Mouse (Mus musculus): ENCODE results near the gene Fam84b. TPM values are rescaled to one million over a fixed set of nuclear protein-coding genes. Genes with fewer than 3 reads are reported as not detected.
A peak's percentile ranks its signal among the peaks of the same experiment; 100 is the strongest.

Gene Fam84b
- polyA plus RNA-seq, 1 experiment from 2014 or later = 23.8 TPM

DNA sequence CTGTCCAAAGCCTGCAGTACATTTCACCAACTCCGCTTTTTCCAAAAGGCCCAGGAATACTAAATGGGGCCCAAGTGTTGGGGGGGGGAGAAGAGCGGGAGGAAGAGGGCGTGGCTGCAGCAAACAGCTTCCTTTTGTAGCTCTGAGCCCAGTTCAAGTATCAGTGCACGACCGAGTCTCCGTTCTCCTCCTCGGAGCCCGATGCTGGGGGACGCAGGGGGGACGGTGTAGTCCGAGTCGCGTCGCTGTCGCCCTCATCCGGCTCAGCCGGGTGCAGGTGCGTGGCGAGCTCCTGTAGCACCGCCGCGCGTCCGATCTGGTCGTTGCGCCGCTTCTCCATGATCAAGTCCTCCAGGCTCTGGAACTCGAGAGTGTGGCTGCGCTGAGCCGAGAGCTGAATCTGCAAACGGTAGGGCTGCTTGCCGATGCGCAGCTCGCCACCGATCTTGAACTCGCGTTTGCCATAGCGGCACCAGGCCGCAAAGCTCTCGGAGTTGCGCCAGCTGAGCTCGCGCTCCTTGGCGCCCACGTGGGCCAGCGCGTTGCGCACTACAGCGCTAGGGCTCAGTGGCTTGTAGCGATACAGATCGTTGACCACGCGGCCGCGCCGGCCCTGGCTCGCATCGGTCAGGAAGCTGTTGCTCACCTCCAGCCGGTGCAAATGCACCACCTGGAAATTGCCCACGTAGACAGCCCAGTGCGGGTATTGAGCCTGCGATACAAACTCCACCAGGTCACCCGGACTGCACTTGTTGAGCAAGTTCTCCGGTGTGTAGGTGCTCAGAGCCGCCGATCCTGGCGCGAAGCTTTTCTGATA is 30.6 kb downstream of the Fam84b start:
- no peaks in the 10 kb centered on the region for H3K9me3 ChIP-seq (replicated peaks; ENCODE audit: low read length)
- peak overlapping the region; percentile 96 for H3K27ac ChIP-seq
- DNase-seq (ENCODE audit: low spot score) (peak; percentile 74), ATAC-seq (replicated peaks; ENCODE audit: low FRiP score, low read depth) (peak; percentile 71)
- peak overlapping the region; percentile 85 for H3K4me3 ChIP-seq (replicated peaks; ENCODE audit: low read depth, low read length)
- TF ChIP-seq CTCF (IDR thresholded peaks at IDR 0.05; ENCODE audit: low read depth) = peak; percentile 56
- WGBS = under 1% methylated on average over 68 of the region's 68 CpGs
- peak overlapping the region; percentile 99 for H3K4me2 ChIP-seq (ENCODE audit: low read length)
- no peaks in the 10 kb centered on the region for H3K27me3 ChIP-seq (ENCODE audit: insufficient read depth, low read length)
- 0 out of 2 replicates have a peak, but pooled peaks cover 9% of the 10 kb centered on the region for H3K4me1 ChIP-seq (replicated peaks; ENCODE audit: insufficient read depth, low read length)
- H3K9ac ChIP-seq (ENCODE audit: low read depth, low read length) = peak overlapping the region; percentile 86
- H3K36me3 ChIP-seq (ENCODE audit: insufficient read depth, low read length) = no peaks in the 10 kb centered on the region

DNA sequence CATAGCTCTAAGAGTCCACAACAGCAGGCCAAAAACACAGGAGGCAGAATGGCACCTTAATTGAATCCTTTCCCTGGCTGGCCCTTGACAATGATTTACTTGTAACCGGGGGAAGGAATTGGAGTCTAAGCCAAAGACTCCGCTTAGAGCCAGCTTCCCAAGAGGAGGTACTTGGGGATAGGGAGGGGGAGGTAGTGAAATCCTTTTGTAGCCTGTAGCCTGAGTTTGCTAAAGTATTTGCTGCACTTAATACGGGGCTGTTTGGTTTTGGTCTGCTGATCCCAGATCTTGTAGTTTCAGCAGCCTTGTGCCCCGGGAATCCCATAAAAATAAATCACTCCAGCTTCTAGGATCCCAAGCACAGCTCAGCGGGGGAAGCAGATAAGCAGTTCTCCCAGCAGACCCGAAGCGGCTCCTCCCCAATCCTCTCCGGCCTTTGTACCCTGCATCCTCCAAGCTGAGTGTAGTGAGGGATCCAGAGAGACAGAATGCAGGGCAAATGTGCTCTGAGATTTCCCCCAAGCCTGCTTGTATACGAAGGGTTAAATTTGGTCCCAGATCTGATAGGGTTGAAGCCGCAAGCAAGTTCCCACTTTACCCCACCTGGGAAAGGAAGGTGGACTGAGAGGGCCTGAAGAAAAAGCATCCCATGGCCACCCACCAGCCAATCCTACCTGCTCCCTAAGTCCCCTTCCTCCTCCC is 31.3 kb downstream of the Fam84b start:
- Histone ChIP-seq H3K9ac (ENCODE audit: low read depth, low read length) (peak overlapping the region; percentile 86; the same call in 1 of the 2 replicates), H3K27ac (peak overlapping the region; percentile 96), H3K27me3 (ENCODE audit: insufficient read depth, low read length) (no peaks in the 10 kb centered on the region), H3K4me2 (ENCODE audit: low read length) (peak overlapping the region; percentile 99), H3K4me1 (replicated peaks; ENCODE audit: insufficient read depth, low read length) (0 out of 2 replicates have a peak, but pooled peaks cover 9% of the 10 kb centered on the region), H3K36me3 (ENCODE audit: insufficient read depth, low read length) (no peaks in the 10 kb centered on the region), H3K4me3 (replicated peaks; ENCODE audit: low read depth, low read length) (peak overlapping the region; percentile 85), H3K9me3 (replicated peaks; ENCODE audit: low read length) (no peaks in the 10 kb centered on the region)
- WGBS = 5% methylated on average over 10 of the region's 10 CpGs
- DNase-seq (ENCODE audit: low spot score) (peak; percentile 84), ATAC-seq (replicated peaks; ENCODE audit: low FRiP score, low read depth) (peak; percentile 38)
- TF ChIP-seq CTCF (IDR thresholded peaks at IDR 0.05; ENCODE audit: low read depth) = no peak

DNA sequence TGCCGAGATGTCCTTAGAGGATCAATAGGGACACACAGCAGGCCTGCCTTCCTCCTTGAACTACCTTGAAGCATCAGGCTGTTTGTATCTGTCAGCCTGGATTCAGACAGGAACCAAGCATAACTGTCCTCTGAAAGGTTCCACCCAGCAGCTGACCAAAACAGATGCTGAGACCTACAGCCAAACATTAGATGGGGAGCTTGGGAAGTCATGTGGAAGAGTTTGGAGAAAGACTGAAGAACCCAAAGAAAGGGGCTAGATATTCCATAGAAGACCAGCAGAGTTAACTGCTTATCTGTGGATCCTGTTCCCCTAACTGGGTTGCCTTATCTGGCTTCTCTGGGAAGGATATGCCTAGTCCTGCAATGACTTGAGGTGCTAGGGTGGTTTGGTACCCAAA is 35.1 kb downstream of the Fam84b start:
- Histone ChIP-seq H3K9me3 (replicated peaks; ENCODE audit: low read length) (no peaks in the 10 kb centered on the region), H3K27me3 (ENCODE audit: insufficient read depth, low read length) (no peaks in the 10 kb centered on the region), H3K9ac (ENCODE audit: low read depth, low read length) (no peak overlapping the region), H3K4me3 (replicated peaks; ENCODE audit: low read depth, low read length) (no peak overlapping the region), H3K4me1 (replicated peaks; ENCODE audit: insufficient read depth, low read length) (0 out of 2 replicates have a peak, but pooled peaks cover 7% of the 10 kb centered on the region), H3K36me3 (ENCODE audit: insufficient read depth, low read length) (no peaks in the 10 kb centered on the region), H3K4me2 (ENCODE audit: low read length) (no peak overlapping the region), H3K27ac (no peak overlapping the region)
- ATAC-seq (replicated peaks; ENCODE audit: low FRiP score, low read depth) (no peak), DNase-seq (ENCODE audit: low spot score) (no peak)
- 86% methylated on average over 1 of the region's 1 CpGs for WGBS
- TF ChIP-seq CTCF (IDR thresholded peaks at IDR 0.05; ENCODE audit: low read depth) = no peak

DNA sequence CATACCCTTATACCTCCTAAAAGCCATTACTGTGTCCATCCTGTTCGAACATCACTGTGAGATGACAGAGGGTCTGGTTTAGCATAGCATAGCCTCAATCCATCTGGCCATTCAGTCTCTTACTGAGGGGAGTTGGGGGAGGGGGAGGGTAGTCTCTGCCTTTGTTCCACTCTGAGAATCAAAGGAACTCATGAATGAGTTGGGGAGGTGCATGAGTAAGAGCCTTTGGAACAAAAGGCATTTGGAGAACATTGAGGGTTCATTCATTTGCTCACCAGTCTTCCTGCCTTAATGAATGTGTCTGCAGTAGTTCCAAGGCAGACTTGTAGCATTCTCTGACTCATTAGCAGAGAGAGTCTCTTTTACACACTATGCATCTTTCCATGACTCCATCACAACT is 37.1 kb downstream of the Fam84b start:
- ATAC-seq (replicated peaks; ENCODE audit: low FRiP score, low read depth) = no peak
- 26% methylated on average over 1 of the region's 1 CpGs for WGBS

DNA sequence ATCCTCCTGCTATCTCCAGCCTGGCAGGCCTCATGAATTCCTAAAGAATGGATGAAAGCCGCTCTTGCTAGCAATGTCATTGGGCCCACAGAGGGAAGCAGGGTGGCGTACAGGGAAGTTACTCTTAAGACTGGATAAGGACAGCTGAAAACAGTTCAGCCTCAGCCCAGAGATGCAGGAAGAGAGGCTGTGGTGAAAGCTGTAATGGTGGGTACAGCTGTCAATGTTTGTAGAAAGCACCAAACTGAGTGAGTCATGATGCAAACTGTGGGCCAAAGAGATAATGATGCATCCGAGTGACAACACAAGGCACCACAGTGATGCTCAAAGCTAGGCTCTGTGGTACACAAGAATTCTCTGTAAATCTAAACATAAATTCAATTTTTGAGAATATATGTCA is 39.0 kb downstream of the Fam84b start:
- no peak overlapping the region for H3K4me2 ChIP-seq (ENCODE audit: low read length)
- H3K36me3 ChIP-seq (ENCODE audit: insufficient read depth, low read length) = no peaks in the 10 kb centered on the region
- H3K4me3 ChIP-seq (replicated peaks; ENCODE audit: low read depth, low read length) = no peak overlapping the region
- no peaks in the 10 kb centered on the region for H3K27me3 ChIP-seq (ENCODE audit: insufficient read depth, low read length)
- H3K9ac ChIP-seq (ENCODE audit: low read depth, low read length) = no peak overlapping the region
- no peaks in the 10 kb centered on the region for H3K9me3 ChIP-seq (replicated peaks; ENCODE audit: low read length)
- no peaks in the 10 kb centered on the region for H3K4me1 ChIP-seq (replicated peaks; ENCODE audit: insufficient read depth, low read length)
- WGBS = 89% methylated on average over 3 of the region's 3 CpGs
- no peak for ATAC-seq (replicated peaks; ENCODE audit: low FRiP score, low read depth)
- no peak overlapping the region for H3K27ac ChIP-seq
- TF ChIP-seq CTCF (IDR thresholded peaks at IDR 0.05; ENCODE audit: low read depth) = no peak
- no peak for DNase-seq (ENCODE audit: low spot score)

More for the DNA sequence above, 37.1 kb downstream of the Fam84b start:
- H3K27ac ChIP-seq = no peak overlapping the region
- H3K27me3 ChIP-seq (ENCODE audit: insufficient read depth, low read length) = no peaks in the 10 kb centered on the region
- no peak overlapping the region for H3K9ac ChIP-seq (ENCODE audit: low read depth, low read length)
- no peaks in the 10 kb centered on the region for H3K9me3 ChIP-seq (replicated peaks; ENCODE audit: low read length)
- no peak for TF ChIP-seq CTCF (IDR thresholded peaks at IDR 0.05; ENCODE audit: low read depth)
- no peaks in the 10 kb centered on the region for H3K36me3 ChIP-seq (ENCODE audit: insufficient read depth, low read length)
- no peak for DNase-seq (ENCODE audit: low spot score)
- H3K4me2 ChIP-seq (ENCODE audit: low read length) = no peak overlapping the region
- H3K4me1 ChIP-seq (replicated peaks; ENCODE audit: insufficient read depth, low read length) = 0 out of 2 replicates have a peak, but pooled peaks cover 7% of the 10 kb centered on the region
- H3K4me3 ChIP-seq (replicated peaks; ENCODE audit: low read depth, low read length) = no peak overlapping the region

DNA sequence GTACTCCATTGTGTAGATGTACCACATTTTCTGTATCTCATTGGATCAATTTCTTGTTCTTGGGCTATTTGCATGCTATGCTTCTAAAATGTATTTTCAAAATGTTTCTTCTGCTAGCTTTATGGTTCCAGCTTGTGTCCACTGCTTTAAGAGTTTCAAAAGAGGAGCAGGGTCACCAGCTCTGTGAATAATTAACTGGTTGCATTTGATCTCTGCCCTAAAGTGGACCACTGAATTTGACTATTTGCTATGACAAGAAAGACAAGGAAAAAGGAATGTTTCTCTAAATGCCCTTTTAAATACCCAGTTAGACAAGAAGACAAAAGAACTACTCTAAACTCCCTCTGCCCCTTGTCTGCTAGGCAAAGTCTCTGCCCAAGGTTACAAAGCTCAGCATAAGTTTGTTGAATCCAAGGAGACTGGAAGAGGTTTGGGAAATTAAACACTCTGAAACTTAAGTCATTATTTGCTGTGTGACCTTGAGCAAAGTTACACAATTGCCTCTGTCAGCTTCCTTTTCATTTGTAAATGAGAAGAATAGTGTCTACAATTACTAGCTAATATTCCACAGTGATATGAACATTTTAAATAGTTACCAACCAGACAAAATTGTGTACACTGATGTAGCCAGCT is 60.4 kb downstream of the Fam84b start:
- no peak overlapping the region for H3K4me2 ChIP-seq (ENCODE audit: low read length)
- H3K27ac ChIP-seq = no peak overlapping the region
- no peak for ATAC-seq (replicated peaks; ENCODE audit: low FRiP score, low read depth)
- no peak for TF ChIP-seq CTCF (IDR thresholded peaks at IDR 0.05; ENCODE audit: low read depth)
- H3K9ac ChIP-seq (ENCODE audit: low read depth, low read length) = no peak overlapping the region
- H3K27me3 ChIP-seq (ENCODE audit: insufficient read depth, low read length) = no peaks in the 10 kb centered on the region
- H3K36me3 ChIP-seq (ENCODE audit: insufficient read depth, low read length) = no peaks in the 10 kb centered on the region
- H3K9me3 ChIP-seq (replicated peaks; ENCODE audit: low read length) = no peaks in the 10 kb centered on the region
- no peak for DNase-seq (ENCODE audit: low spot score)
- no peaks in the 10 kb centered on the region for H3K4me1 ChIP-seq (replicated peaks; ENCODE audit: insufficient read depth, low read length)
- H3K4me3 ChIP-seq (replicated peaks; ENCODE audit: low read depth, low read length) = no peak overlapping the region
